Mouse (Mus musculus) myocyte (in vitro differentiated cells): ENCODE measurements around the gene Lypd6b.

Source experiments
- CEBPB ChIP-seq: IDR thresholded peaks from 2 replicates; pipeline ENCODE4 v1.6.1; 2011; ENCODE audit warnings: mild to moderate bottlenecking, moderate library complexity; ENCODE audit not compliant: poor library complexity, insufficient read depth, severe bottlenecking
- E2F4 ChIP-seq: IDR thresholded peaks from one replicate; pipeline ENCODE4 v1.6.1; 2011; ENCODE audit warnings: mild to moderate bottlenecking, control low read depth, moderate library complexity; ENCODE audit not compliant: insufficient read depth
- MAX ChIP-seq: IDR thresholded peaks from one replicate; pipeline ENCODE4 v1.6.1; 2011; ENCODE audit warnings: low read depth, mild to moderate bottlenecking, control low read depth
- MYOD1 ChIP-seq, 3 experiments: IDR thresholded peaks; one replicate each; pipeline ENCODE4 v1.6.1; 2011; ENCODE audit warnings: control low read depth in 2 of 3, low read depth in 2 of 3, mild to moderate bottlenecking in 2 of 3, moderate library complexity in 1 of 3; ENCODE audit not compliant: insufficient read length in 2 of 3, control insufficient read depth in 1 of 3
- MYOG ChIP-seq, 3 experiments: IDR thresholded peaks; one replicate each; pipeline ENCODE4 v1.6.1; 2011; ENCODE audit warnings: control low read depth in 2 of 3, low read depth in 2 of 3, mild to moderate bottlenecking in 2 of 3; ENCODE audit not compliant: insufficient read length in 2 of 3, control insufficient read depth in 1 of 3, insufficient read depth in 1 of 3
- POLR2A ChIP-seq: IDR thresholded peaks from one replicate; pipeline ENCODE4 v1.6.1; 2011; ENCODE audit warnings: low read depth, mild to moderate bottlenecking, control low read depth, moderate library complexity; ENCODE audit not compliant: insufficient read length
- POLR2AphosphoS2 ChIP-seq: IDR thresholded peaks from one replicate; pipeline ENCODE4 v1.6.1; 2011; ENCODE audit warnings: low read depth, control low read depth; ENCODE audit not compliant: insufficient read length
- REST ChIP-seq: IDR thresholded peaks from one replicate; pipeline ENCODE4 v1.6.1; 2011; ENCODE audit warnings: mild to moderate bottlenecking, control low read depth, moderate library complexity; ENCODE audit not compliant: insufficient read depth, insufficient read length
- SRF ChIP-seq: IDR thresholded peaks from one replicate; pipeline ENCODE4 v1.6.1; 2011; ENCODE audit warnings: low read depth; ENCODE audit not compliant: control insufficient read depth, insufficient read length
- TCF12 ChIP-seq: IDR thresholded peaks from one replicate; pipeline ENCODE4 v1.6.1; 2011; ENCODE audit warnings: mild to moderate bottlenecking, control low read depth; ENCODE audit not compliant: poor library complexity, insufficient read depth, severe bottlenecking
- TCF3 ChIP-seq: IDR thresholded peaks from one replicate; pipeline ENCODE4 v1.6.1; 2011; ENCODE audit warnings: low read depth, control low read depth; ENCODE audit not compliant: insufficient read length
- USF1 ChIP-seq: IDR thresholded peaks from one replicate; pipeline ENCODE4 v1.6.1; 2011; ENCODE audit warnings: low read depth, mild to moderate bottlenecking, control low read depth, moderate library complexity

DNA sequence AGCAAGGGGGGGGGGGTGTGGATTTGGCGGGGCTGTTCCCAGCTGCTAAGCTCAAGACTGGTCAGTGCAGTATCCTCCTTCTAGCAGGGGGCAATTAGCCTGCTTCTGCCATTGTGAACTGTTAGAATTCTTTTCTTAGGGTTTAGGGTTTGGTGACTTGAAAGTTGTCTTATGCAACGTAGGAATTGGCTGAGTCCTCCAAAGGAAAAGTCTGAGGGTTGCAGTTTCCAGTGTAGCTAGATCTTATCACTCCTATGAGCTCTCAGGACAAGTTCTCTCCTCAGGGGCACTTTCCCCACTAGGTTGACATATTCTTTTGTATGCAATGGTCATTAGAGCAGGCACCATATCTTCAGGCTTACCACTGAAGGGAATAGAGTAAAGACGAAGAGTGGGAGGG is 1.2 kb downstream of the Lypd6b start:
- TF ChIP-seq MYOD1 (IDR thresholded peaks at IDR 0.05; ENCODE audit: control insufficient read depth in 1 of 3, insufficient read length in 2 of 3, low read depth in 2 of 3) (no peak), POLR2A (no peak), POLR2AphosphoS2 (no peak), MAX (no peak), TCF3 (no peak), TCF12 (no peak), E2F4 (no peak), USF1 (no peak), CEBPB (no peak), MYOG (IDR thresholded peaks at IDR 0.05; ENCODE audit: control insufficient read depth in 1 of 3, insufficient read depth in 1 of 3, insufficient read length in 2 of 3, low read depth in 2 of 3) (no peak), SRF (no peak), REST (no peak)
